Mouse (Mus musculus) right cerebral cortex, postnatal 14 days (tissue): Measurements from ENCODE around the gene Endov.

Experiments
- DNase-seq: peaks from one replicate; pipeline ENCODE4 v3.0.0; 2022

The Endov gene

GRCm38 (mm10) chr11:119547183-119547921 is 56.2 kb downstream of the Endov start, which contains the start of gene Nptx1:
TSS of gene Nptx1 (minus strand) at chr11:119547753.
- DNase-seq, result peak; percentile 74

GRCm38 (mm10) chr11:119547951-119548591 is 56.9 kb downstream of the Endov start:
- no peak for DNase-seq

- no peak for DNase-seq
Measured at GRCm38 (mm10) chr11:119548741-119549370, 57.7 kb downstream of the Endov start.

- no peak for DNase-seq
Measured at GRCm38 (mm10) chr11:119549371-119549811, 58.2 kb downstream of the Endov start.

- no peak for DNase-seq
Measured at GRCm38 (mm10) chr11:119550546-119551335, 59.6 kb downstream of the Endov start.

GRCm38 (mm10) chr11:119551468-119551867 is 60.3 kb downstream of the Endov start:
- DNase-seq, result no peak

- DNase-seq, result no peak
Measured at GRCm38 (mm10) chr11:119552301-119552700, 61.2 kb downstream of the Endov start.

- no peak for DNase-seq
Measured at GRCm38 (mm10) chr11:119552902-119553802, 62.0 kb downstream of the Endov start.

GRCm38 (mm10) chr11:119554706-119555105 is 63.6 kb downstream of the Endov start:
- DNase-seq, result no peak

- no peak for DNase-seq
Measured at GRCm38 (mm10) chr11:119555170-119555569, 64.0 kb downstream of the Endov start.

- no peak for DNase-seq
Measured at GRCm38 (mm10) chr11:119557940-119558869, 67.1 kb downstream of the Endov start.

- no peak for DNase-seq
Measured at GRCm38 (mm10) chr11:119558870-119559610, 67.9 kb downstream of the Endov start.
